Mouse (Mus musculus) bone marrow macrophage, adult 2 months (primary cell): ENCODE measurements around the gene Nrgn.

Source experiments
- CTCF ChIP-seq: IDR thresholded peaks from 2 replicates; pipeline ENCODE4 v1.5.1; 2012; ENCODE audit warnings: low read depth, mild to moderate bottlenecking, low read length, moderate library complexity
- POLR2A ChIP-seq: IDR thresholded peaks from 2 replicates; pipeline ENCODE4 v1.6.1; 2012; ENCODE audit warnings: mild to moderate bottlenecking, low read depth, low read length, borderline replicate concordance

GRCm38 (mm10) chr9:37496325-37496724 is 56.4 kb downstream of the Nrgn start:
- TF ChIP-seq POLR2A (no peak), CTCF (no peak)
